10 mouse cellular contexts compared by ENCODE assay signal in genomic region chr11:120627468-120628300, GRCm38 (mm10). TPM values are rescaled to one million over a fixed set of nuclear protein-coding genes. Genes with fewer than 3 reads are reported as not detected.
A peak's percentile ranks its signal among the peaks of the same experiment; 100 is the strongest.
DNase-seq lines count a peak whose midpoint lies in the region; ATAC-seq and TF ChIP-seq lines count a peak whose summit lies in the region.
"Had no signal": no experiment of that assay in that cellular context is flagged by ENCODE, and none has a peak within 500 bp of the region (broad histone marks: within the 10 kb centered on the region; RNA-seq: fewer than 3 reads in every experiment).

No protein-coding gene starts in this region.

- no peak for TF ChIP-seq CTCF in gastrocnemius, adult 2 months (IDR thresholded peaks at IDR 0.05)

- H3K4me3 ChIP-seq in gastrocnemius, adult 2 months = no peak overlapping the region
- H3K4me3 ChIP-seq: hindbrain, embryonic 13.5 days; limb, embryonic 13.5 days had no signal

- no peak for DNase-seq in gastrocnemius, adult 2 months
- no peak for DNase-seq in gastrocnemius, postnatal 25 days
- DNase-seq in spleen, adult 18-20 months = peak; percentile 61 to 62
- DNase-seq in spleen, adult 12 weeks (ENCODE audit: low spot score) = no peak
- peak; percentile 73 for DNase-seq in thymus, postnatal 4 days
- DNase-seq in c-Kit-positive CD71-positive TER-119-positive erythroid progenitor cells, embryonic 14.5 days (ENCODE audit: low spot score) = no peak
- no peak for DNase-seq in cerebellum, adult 8-10 months

- ATAC-seq in megakaryocyte, adult 5-6 weeks (ENCODE audit: poor library complexity, severe bottlenecking) = peak; percentile 41

- peak overlapping the region; percentile 43 for H3K27ac ChIP-seq in gastrocnemius, adult 2 months
- H3K27ac ChIP-seq: hindbrain, embryonic 13.5 days; limb, embryonic 13.5 days had no signal

- intact Hi-C loops in gastrocnemius, adult 2 months (cut with DNase I) = no loop called here

RNA-seq across cellular contexts. Expression of gene Sirt7, which starts 2.6 kb away (rescaled TPM):
- 1 to 10 TPM; 4.1 to 4.7 TPM for total RNA-seq in gastrocnemius, adult 2 months (2021)
- 1 to 10 TPM; 4.3 to 7.2 TPM for total RNA-seq in gastrocnemius, postnatal 25 days (2021)
- total RNA-seq in megakaryocyte, adult 5-6 weeks (2015) = 51.4 and 53.6 TPM in 2 replicates
- total RNA-seq in megakaryocyte, adult 5-6 weeks (2017) = 119 and 121 TPM in 2 replicates

RNA-seq across cellular contexts. Expression of gene Mafg, which starts 5.7 kb away (rescaled TPM):
- total RNA-seq in gastrocnemius, adult 2 months (2021) = 10 to 100 TPM; 53.1 to 68.2 TPM
- total RNA-seq in gastrocnemius, postnatal 25 days (2021) = 10 to 100 TPM; 41.8 to 47.1 TPM
- 23.1 and 23.8 TPM in 2 replicates for total RNA-seq in megakaryocyte, adult 5-6 weeks (2015)
- total RNA-seq in megakaryocyte, adult 5-6 weeks (2017) = 58.7 and 68.0 TPM in 2 replicates

RNA-seq across cellular contexts. Expression of gene Pcyt2, which starts 9.9 kb away (rescaled TPM):
- 10 to 100 TPM; 30.6 to 39.2 TPM for total RNA-seq in gastrocnemius, adult 2 months (2021)
- 10 to 100 TPM; 30.7 to 34.7 TPM for total RNA-seq in gastrocnemius, postnatal 25 days (2021)
- total RNA-seq in megakaryocyte, adult 5-6 weeks (2015) = 11.8 and 13.3 TPM in 2 replicates
- 17.3 and 22.6 TPM in 2 replicates for total RNA-seq in megakaryocyte, adult 5-6 weeks (2017)

RNA-seq across cellular contexts. Expression of gene Pycr1, which starts 15.9 kb away (rescaled TPM):
- total RNA-seq in gastrocnemius, adult 2 months (2021) = 1 to 10 TPM; 3.5 to 3.8 TPM
- 1 to 10 TPM; 6.7 to 6.8 TPM for total RNA-seq in gastrocnemius, postnatal 25 days (2021)
- total RNA-seq in megakaryocyte, adult 5-6 weeks (2015) = 3.5 and 3.7 TPM in 2 replicates
- total RNA-seq in megakaryocyte, adult 5-6 weeks (2017) = 2.9 TPM in 2 replicates

RNA-seq across cellular contexts. Expression of gene Npb, which starts 19.4 kb away (rescaled TPM):
- under 1 TPM in 1 of 2 experiments, not detected in 1; 0.78 TPM for total RNA-seq in gastrocnemius, adult 2 months (2021)
- total RNA-seq in gastrocnemius, postnatal 25 days (2021) = not detected
- not detected in 2 replicates for total RNA-seq in megakaryocyte, adult 5-6 weeks (2015)
- not detected in 2 replicates for total RNA-seq in megakaryocyte, adult 5-6 weeks (2017)

Comparison
In these comparisons a context has a peak if more than half of its experiments do, and no peak if none do; other contexts are left out.
1. DNase-seq: peak in spleen, adult 18-20 months (2 of 2) and thymus, postnatal 4 days (single experiment); none in gastrocnemius, adult 2 months (single experiment), gastrocnemius, postnatal 25 days (single experiment), spleen, adult 12 weeks (single experiment), c-Kit-positive CD71-positive TER-119-positive erythroid progenitor cells, embryonic 14.5 days (single experiment) and cerebellum, adult 8-10 months (single experiment).
2. RNA of gene Sirt7, which starts 2.6 kb away (total RNA-seq): 51.4 to 121 TPM in megakaryocyte, adult 5-6 weeks; 4.3 to 7.2 TPM in gastrocnemius, postnatal 25 days and 4.1 to 4.7 TPM in gastrocnemius, adult 2 months; every median in the first group is over 4 times any median in the second.